Mouse (Mus musculus): ENCODE results near the gene 9230104L09Rik. TPM values are rescaled to one million over a fixed set of nuclear protein-coding genes. Genes with fewer than 3 reads are reported as not detected.

Gene 9230104L09Rik
- polyA plus RNA-seq, 1 experiment from 2014 or later = not detected

- no peak within 1 kb of the TSS for H3K9ac ChIP-seq (ENCODE audit: low read length)
- H3K27ac ChIP-seq (ENCODE audit: low read depth, low read length) = no peak within 1 kb of the TSS
- H3K4me2 ChIP-seq (ENCODE audit: low read depth) = no peak within 1 kb of the TSS
- ATAC-seq (ENCODE audit: insufficient read depth, low FRiP score, low TSS enrichment) (no peak), DNase-seq (ENCODE audit: low spot score) (no peak)
- H3K36me3 ChIP-seq (ENCODE audit: control insufficient read depth, insufficient read depth, low read length) = no peaks in the 10 kb centered on the region
- H3K4me3 ChIP-seq (ENCODE audit: low read depth, low read length) = no peak within 1 kb of the TSS
- WGBS = 74% methylated on average over 4 of the region's 4 CpGs
- no peaks in the 10 kb centered on the region for H3K27me3 ChIP-seq (ENCODE audit: control insufficient read depth, insufficient read depth, low read length)
- H3K4me1 ChIP-seq (ENCODE audit: control insufficient read depth, insufficient read depth, low read length) = no peaks in the 10 kb centered on the region
- no peaks in the 10 kb centered on the region for H3K9me3 ChIP-seq (ENCODE audit: control insufficient read depth, low read length)
These were observed 29.9 kb downstream of the 9230104L09Rik start, which contains the start of gene Cst9 for GRCm38 (mm10) chr2:148834912-148835311. Gene Cst9, plus strand, starts transcription at chr2:148835147.

GRCm38 (mm10) chr2:148825986-148826385, 38.9 kb downstream of the 9230104L09Rik start:
- Histone ChIP-seq H3K9me3 (ENCODE audit: control insufficient read depth, low read length) (no peaks in the 10 kb centered on the region), H3K27ac (ENCODE audit: low read depth, low read length) (no peak overlapping the region), H3K4me2 (ENCODE audit: low read depth) (no peak overlapping the region), H3K4me3 (ENCODE audit: low read depth, low read length) (no peak overlapping the region), H3K36me3 (ENCODE audit: control insufficient read depth, insufficient read depth, low read length) (no peaks in the 10 kb centered on the region), H3K9ac (ENCODE audit: low read length) (no peak overlapping the region), H3K4me1 (ENCODE audit: control insufficient read depth, insufficient read depth, low read length) (no peaks in the 10 kb centered on the region), H3K27me3 (ENCODE audit: control insufficient read depth, insufficient read depth, low read length) (no peaks in the 10 kb centered on the region)
- no peak for ATAC-seq (ENCODE audit: insufficient read depth, low FRiP score, low TSS enrichment)
- no peak for DNase-seq (ENCODE audit: low spot score)
- 36% methylated on average over 1 of the region's 1 CpGs for WGBS

GRCm38 (mm10) chr2:148819909-148820308, 44.9 kb downstream of the 9230104L09Rik start, which contains the start of gene Cst13:
Gene Cst13, plus strand, starts transcription at chr2:148820081.
- no peak within 1 kb of the TSS for H3K4me2 ChIP-seq (ENCODE audit: low read depth)
- H3K27me3 ChIP-seq (ENCODE audit: control insufficient read depth, insufficient read depth, low read length) = no peaks in the 10 kb centered on the region
- no peak for ATAC-seq (ENCODE audit: insufficient read depth, low FRiP score, low TSS enrichment)
- H3K27ac ChIP-seq (ENCODE audit: low read depth, low read length) = no peak within 1 kb of the TSS
- H3K4me3 ChIP-seq (ENCODE audit: low read depth, low read length) = no peak within 1 kb of the TSS
- no peaks in the 10 kb centered on the region for H3K4me1 ChIP-seq (ENCODE audit: control insufficient read depth, insufficient read depth, low read length)
- H3K9me3 ChIP-seq (ENCODE audit: control insufficient read depth, low read length) = no peaks in the 10 kb centered on the region
- no peak within 1 kb of the TSS for H3K9ac ChIP-seq (ENCODE audit: low read length)
- no peaks in the 10 kb centered on the region for H3K36me3 ChIP-seq (ENCODE audit: control insufficient read depth, insufficient read depth, low read length)
- no peak for DNase-seq (ENCODE audit: low spot score)

- Histone ChIP-seq H3K9me3 (ENCODE audit: control insufficient read depth, low read length) (no peaks in the 10 kb centered on the region), H3K27me3 (ENCODE audit: control insufficient read depth, insufficient read depth, low read length) (no peaks in the 10 kb centered on the region), H3K9ac (ENCODE audit: low read length) (no peak overlapping the region), H3K4me1 (ENCODE audit: control insufficient read depth, insufficient read depth, low read length) (no peaks in the 10 kb centered on the region), H3K4me3 (ENCODE audit: low read depth, low read length) (no peak overlapping the region), H3K4me2 (ENCODE audit: low read depth) (no peak overlapping the region), H3K36me3 (ENCODE audit: control insufficient read depth, insufficient read depth, low read length) (no peaks in the 10 kb centered on the region), H3K27ac (ENCODE audit: low read depth, low read length) (no peak overlapping the region)
- WGBS = 76% methylated on average over 6 of the region's 6 CpGs
- no peak for ATAC-seq (ENCODE audit: insufficient read depth, low FRiP score, low TSS enrichment)
- no peak for DNase-seq (ENCODE audit: low spot score)
These were observed 58.1 kb downstream of the 9230104L09Rik start for GRCm38 (mm10) chr2:148806696-148807095.

- no peak for DNase-seq (ENCODE audit: low spot score)
- Histone ChIP-seq H3K27ac (ENCODE audit: low read depth, low read length) (no peak overlapping the region), H3K4me3 (ENCODE audit: low read depth, low read length) (no peak overlapping the region), H3K36me3 (ENCODE audit: control insufficient read depth, insufficient read depth, low read length) (no peaks in the 10 kb centered on the region), H3K4me1 (ENCODE audit: control insufficient read depth, insufficient read depth, low read length) (no peaks in the 10 kb centered on the region), H3K27me3 (ENCODE audit: control insufficient read depth, insufficient read depth, low read length) (no peaks in the 10 kb centered on the region), H3K9me3 (ENCODE audit: control insufficient read depth, low read length) (no peaks in the 10 kb centered on the region), H3K9ac (ENCODE audit: low read length) (no peak overlapping the region), H3K4me2 (ENCODE audit: low read depth) (no peak overlapping the region)
- no peak for ATAC-seq (ENCODE audit: insufficient read depth, low FRiP score, low TSS enrichment)
- 73% methylated on average over 3 of the region's 3 CpGs for WGBS
These were observed 63.3 kb downstream of the 9230104L09Rik start for GRCm38 (mm10) chr2:148801491-148801921.

GRCm38 (mm10) chr2:148798485-148798884, 66.4 kb downstream of the 9230104L09Rik start, which contains the start of gene Cst8:
Gene Cst8, plus strand, starts transcription at chr2:148798785.
- Histone ChIP-seq H3K9ac (ENCODE audit: low read length) (no peak within 1 kb of the TSS), H3K4me1 (ENCODE audit: control insufficient read depth, insufficient read depth, low read length) (no peaks in the 10 kb centered on the region), H3K4me3 (ENCODE audit: low read depth, low read length) (no peak within 1 kb of the TSS), H3K27me3 (ENCODE audit: control insufficient read depth, insufficient read depth, low read length) (no peaks in the 10 kb centered on the region), H3K36me3 (ENCODE audit: control insufficient read depth, insufficient read depth, low read length) (no peaks in the 10 kb centered on the region), H3K9me3 (ENCODE audit: control insufficient read depth, low read length) (no peaks in the 10 kb centered on the region), H3K4me2 (ENCODE audit: low read depth) (no peak within 1 kb of the TSS), H3K27ac (ENCODE audit: low read depth, low read length) (no peak within 1 kb of the TSS)
- DNase-seq (ENCODE audit: low spot score) = no peak
- WGBS = 95% methylated on average over 1 of the region's 1 CpGs
- ATAC-seq (ENCODE audit: insufficient read depth, low FRiP score, low TSS enrichment) = no peak

Other genes starting within 250 kb of the 9230104L09Rik start
- gene Nxt1, start 192.4 kb downstream of the 9230104L09Rik start, polyA plus RNA-seq (2014; fragmentation: Nextera tagmentation; extraction: Ambion mirVana) = 101 and 105 TPM in 2 replicates
- 22.4 and 27.3 TPM in 2 replicates for gene Gzf1, start 184.0 kb downstream of the 9230104L09Rik start, polyA plus RNA-seq (2014; fragmentation: Nextera tagmentation; extraction: Ambion mirVana)
- gene Napb, start 132.6 kb downstream of the 9230104L09Rik start, polyA plus RNA-seq (2014; fragmentation: Nextera tagmentation; extraction: Ambion mirVana) = 22.8 and 25.7 TPM in 2 replicates
- not detected in 2 replicates for gene Cstl1, start 114.7 kb downstream of the 9230104L09Rik start, polyA plus RNA-seq (2014; fragmentation: Nextera tagmentation; extraction: Ambion mirVana)
- gene Cst11, start 93.5 kb downstream of the 9230104L09Rik start, polyA plus RNA-seq (2014; fragmentation: Nextera tagmentation; extraction: Ambion mirVana) = not detected in 2 replicates
- gene 8030411F24Rik, start 83.0 kb downstream of the 9230104L09Rik start, polyA plus RNA-seq (2014; fragmentation: Nextera tagmentation; extraction: Ambion mirVana) = not detected in 2 replicates
- not detected in 2 replicates for gene Cst12, start 75.7 kb downstream of the 9230104L09Rik start, polyA plus RNA-seq (2014; fragmentation: Nextera tagmentation; extraction: Ambion mirVana)
- gene Cst8, start 66.3 kb downstream of the 9230104L09Rik start, polyA plus RNA-seq (2014; fragmentation: Nextera tagmentation; extraction: Ambion mirVana) = not detected in 2 replicates
- not detected in 2 replicates for gene Cst13, start 45.0 kb downstream of the 9230104L09Rik start, polyA plus RNA-seq (2014; fragmentation: Nextera tagmentation; extraction: Ambion mirVana)
- not detected in 2 replicates for gene Cst9, start 29.9 kb downstream of the 9230104L09Rik start, polyA plus RNA-seq (2014; fragmentation: Nextera tagmentation; extraction: Ambion mirVana)
- 309 and 318 TPM in 2 replicates for gene Cst3, start 10.7 kb upstream of the 9230104L09Rik start, polyA plus RNA-seq (2014; fragmentation: Nextera tagmentation; extraction: Ambion mirVana)
- not detected in 2 replicates for gene Gm1330, start 138.2 kb upstream of the 9230104L09Rik start, polyA plus RNA-seq (2014; fragmentation: Nextera tagmentation; extraction: Ambion mirVana)
- not detected in 2 replicates for gene Gm10750, start 152.2 kb upstream of the 9230104L09Rik start, polyA plus RNA-seq (2014; fragmentation: Nextera tagmentation; extraction: Ambion mirVana)

All from neural tube, embryonic 11.5 days (tissue).